17 mouse cellular contexts compared by ENCODE assay signal in genomic region chr11:120198831-120199230, GRCm38 (mm10). TPM values are rescaled to one million over a fixed set of nuclear protein-coding genes. Genes with fewer than 3 reads are reported as not detected.
DNase-seq lines count a peak whose midpoint lies in the region; ATAC-seq lines count a peak whose summit lies in the region.
"Had no signal": no experiment of that assay in that cellular context is flagged by ENCODE, and none has a peak within 500 bp of the region (broad histone marks: within the 10 kb centered on the region; RNA-seq: fewer than 3 reads in every experiment).

No protein-coding gene starts in this region.

- no peak overlapping the region for H3K27ac ChIP-seq in kidney, embryonic 14.5 days (ENCODE audit: low read depth, low read length)
- H3K27ac ChIP-seq in neural tube, embryonic 12.5 days, result no peak overlapping the region
- H3K27ac ChIP-seq in neural tube, embryonic 15.5 days (replicated peaks), result no peak overlapping the region
- no peak overlapping the region for H3K27ac ChIP-seq in limb, embryonic 11.5 days (replicated peaks; ENCODE audit: low read depth, low read length)
- H3K27ac ChIP-seq: gastrocnemius, adult 2 months; heart, adult 2 months; hindbrain, embryonic 12.5 days; limb, embryonic 15.5 days; stomach, postnatal 0 days had no signal

- H3K9me3 ChIP-seq in kidney, embryonic 14.5 days (ENCODE audit: control insufficient read depth, low read length), result no peaks in the 10 kb centered on the region
- no peaks in the 10 kb centered on the region for H3K9me3 ChIP-seq in neural tube, embryonic 12.5 days
- H3K9me3 ChIP-seq in neural tube, embryonic 15.5 days (replicated peaks), result no peaks in the 10 kb centered on the region
- no peaks in the 10 kb centered on the region for H3K9me3 ChIP-seq in limb, embryonic 11.5 days (ENCODE audit: control insufficient read depth, low read length)
- H3K9me3 ChIP-seq: hindbrain, embryonic 12.5 days; limb, embryonic 15.5 days had no signal

- no peak overlapping the region for H3K9ac ChIP-seq in kidney, embryonic 14.5 days (ENCODE audit: low read depth, low read length)
- H3K9ac ChIP-seq in neural tube, embryonic 12.5 days, result no peak overlapping the region
- H3K9ac ChIP-seq in neural tube, embryonic 15.5 days (replicated peaks), result no peak overlapping the region
- no peak overlapping the region for H3K9ac ChIP-seq in limb, embryonic 11.5 days (ENCODE audit: low read length)
- H3K9ac ChIP-seq: forebrain, postnatal 0 days; hindbrain, embryonic 12.5 days; limb, embryonic 15.5 days had no signal

- ATAC-seq in kidney, embryonic 14.5 days (ENCODE audit: low FRiP score, low TSS enrichment), result peak; percentile 58; the same call in 1 of the 2 replicates
- no peak for ATAC-seq in neural tube, embryonic 12.5 days (ENCODE audit: low FRiP score, low read depth)
- ATAC-seq in neural tube, embryonic 15.5 days (ENCODE audit: low FRiP score), result no peak
- no peak for ATAC-seq in limb, embryonic 11.5 days (ENCODE audit: insufficient number of reproducible peaks, low FRiP score, low TSS enrichment, low read depth)
- ATAC-seq: forebrain, postnatal 0 days had no signal

- 14% methylated on average over 13 of the region's 13 CpGs for WGBS in kidney, embryonic 14.5 days
- 30% methylated on average over 13 of the region's 13 CpGs for WGBS in neural tube, embryonic 12.5 days
- 25% methylated on average over 13 of the region's 13 CpGs for WGBS in neural tube, embryonic 15.5 days
- WGBS in limb, embryonic 11.5 days, result 38% methylated on average over 13 of the region's 13 CpGs

- DNase-seq in embryo, embryonic 11 days, result peak; percentile 48
- no peak for DNase-seq in embryo, embryonic 9.5 days (ENCODE audit: extremely low spot score)
- no peak for DNase-seq in kidney, postnatal 36 days
- DNase-seq in limb, embryonic 11.5 days (ENCODE audit: low spot score), result peak; percentile 21
- DNase-seq in cerebellum, postnatal 4 days (ENCODE audit: low spot score in 2 of 2), result no peak
- DNase-seq: cerebellum, adult 11 months; forebrain, postnatal 0 days; gastrocnemius, adult 2 months; heart, adult 2 months; kidney, adult 11 months; lung, adult 2 months had no signal

- no peak overlapping the region for H3K4me2 ChIP-seq in kidney, embryonic 14.5 days (replicated peaks; ENCODE audit: low read depth, low read length)
- H3K4me2 ChIP-seq in neural tube, embryonic 12.5 days (replicated peaks), result peak overlapping the region; percentile 15; the same call in 1 of the 2 replicates
- no peak overlapping the region for H3K4me2 ChIP-seq in neural tube, embryonic 15.5 days
- H3K4me2 ChIP-seq in limb, embryonic 11.5 days (ENCODE audit: low read depth, severe bottlenecking), result no peak overlapping the region
- H3K4me2 ChIP-seq: hindbrain, embryonic 12.5 days; limb, embryonic 15.5 days had no signal

- no peaks in the 10 kb centered on the region for H3K36me3 ChIP-seq in kidney, embryonic 14.5 days (ENCODE audit: control insufficient read depth, insufficient read depth, low read length)
- H3K36me3 ChIP-seq in neural tube, embryonic 12.5 days, result no peaks in the 10 kb centered on the region
- H3K36me3 ChIP-seq in neural tube, embryonic 15.5 days, result no peaks in the 10 kb centered on the region
- H3K36me3 ChIP-seq in limb, embryonic 11.5 days (ENCODE audit: control insufficient read depth, insufficient read depth, low read length), result no peaks in the 10 kb centered on the region
- H3K36me3 ChIP-seq: hindbrain, embryonic 12.5 days; limb, embryonic 15.5 days had no signal

- no peak overlapping the region for H3K4me3 ChIP-seq in kidney, embryonic 14.5 days (ENCODE audit: low read length)
- no peak overlapping the region for H3K4me3 ChIP-seq in neural tube, embryonic 12.5 days
- H3K4me3 ChIP-seq in neural tube, embryonic 15.5 days (replicated peaks), result no peak overlapping the region
- no peak overlapping the region for H3K4me3 ChIP-seq in limb, embryonic 11.5 days (ENCODE audit: low read depth, low read length)
- H3K4me3 ChIP-seq: gastrocnemius, adult 2 months; heart, adult 2 months; hindbrain, embryonic 12.5 days; limb, embryonic 15.5 days had no signal

- H3K27me3 ChIP-seq in kidney, embryonic 14.5 days (ENCODE audit: control insufficient read depth, insufficient read depth, low read length), result no peaks in the 10 kb centered on the region
- no peaks in the 10 kb centered on the region for H3K27me3 ChIP-seq in neural tube, embryonic 12.5 days (replicated peaks)
- no peaks in the 10 kb centered on the region for H3K27me3 ChIP-seq in neural tube, embryonic 15.5 days (replicated peaks)
- no peaks in the 10 kb centered on the region for H3K27me3 ChIP-seq in limb, embryonic 11.5 days (ENCODE audit: control insufficient read depth, insufficient read depth, low read length)
- H3K27me3 ChIP-seq: hindbrain, embryonic 12.5 days; limb, embryonic 15.5 days had no signal

- H3K4me1 ChIP-seq in kidney, embryonic 14.5 days (ENCODE audit: control insufficient read depth, insufficient read depth, low read length), result peaks cover 13% of the 10 kb centered on the region
- H3K4me1 ChIP-seq in neural tube, embryonic 12.5 days, result no peaks in the 10 kb centered on the region
- H3K4me1 ChIP-seq in neural tube, embryonic 15.5 days, result peaks cover 6% of the 10 kb centered on the region
- no peaks in the 10 kb centered on the region; the same call in 1 of the 2 replicates for H3K4me1 ChIP-seq in limb, embryonic 11.5 days (ENCODE audit: control insufficient read depth, insufficient read depth, low read length)

RNA-seq across cellular contexts. Expression of gene Bahcc1, which starts 33.9 kb away (rescaled TPM):
- 20.3 and 27.2 TPM in 2 replicates for polyA plus RNA-seq in kidney, embryonic 14.5 days (2014; fragmentation: Nextera tagmentation; extraction: Ambion mirVana)
- polyA plus RNA-seq in neural tube, embryonic 12.5 days (2016; fragmentation: Nextera tagmentation; extraction: Ambion mirVana), result 21.6 and 22.8 TPM in 2 replicates
- 8.7 and 10.4 TPM in 2 replicates for polyA plus RNA-seq in neural tube, embryonic 15.5 days (2015; fragmentation: Nextera tagmentation; extraction: Ambion mirVana)
- 24.9 and 27.6 TPM in 2 replicates for polyA plus RNA-seq in limb, embryonic 11.5 days (2014; fragmentation: Nextera tagmentation; extraction: Ambion mirVana)

RNA-seq across cellular contexts. Expression of gene Slc38a10, which starts 47.7 kb away (rescaled TPM):
- polyA plus RNA-seq in kidney, embryonic 14.5 days (2014; fragmentation: Nextera tagmentation; extraction: Ambion mirVana), result 81.2 and 89.0 TPM in 2 replicates
- polyA plus RNA-seq in neural tube, embryonic 12.5 days (2016; fragmentation: Nextera tagmentation; extraction: Ambion mirVana), result 119 and 121 TPM in 2 replicates
- polyA plus RNA-seq in neural tube, embryonic 15.5 days (2015; fragmentation: Nextera tagmentation; extraction: Ambion mirVana), result 107 and 112 TPM in 2 replicates
- polyA plus RNA-seq in limb, embryonic 11.5 days (2014; fragmentation: Nextera tagmentation; extraction: Ambion mirVana), result 46.1 and 53.2 TPM in 2 replicates

Comparison
In these comparisons a context has a peak if more than half of its experiments do, and no peak if none do; other contexts are left out.
1. DNase-seq: peak in embryo, embryonic 11 days (single experiment) and limb, embryonic 11.5 days (single experiment); none in embryo, embryonic 9.5 days (single experiment), kidney, postnatal 36 days (0 of 2) and cerebellum, postnatal 4 days (0 of 2).